Mouse (Mus musculus) embryonic fibroblast, embryonic 13.5 days (primary cell): Measurements from ENCODE around the gene Smyd3. TPM values are rescaled to one million over a fixed set of nuclear protein-coding genes. Genes with fewer than 3 reads are reported as not detected.
A peak's percentile ranks its signal among the peaks of the same experiment; 100 is the strongest.

Source experiments
- H3K27ac ChIP-seq: 2 replicates; pipeline ENCODE4 v1.5.1; 2012; ENCODE audit warnings: low read length, control low read depth, inconsistent platforms; ENCODE audit not compliant: insufficient read depth
- H3K4me1 ChIP-seq: 2 replicates; pipeline ENCODE4 v1.6.1; 2011; ENCODE audit warnings: low read length; ENCODE audit not compliant: control insufficient read depth, insufficient read depth
- H3K4me3 ChIP-seq: 2 replicates; pipeline ENCODE4 v1.5.1; 2011; ENCODE audit warnings: mild to moderate bottlenecking, control low read depth, low read length; ENCODE audit not compliant: insufficient read depth
- CTCF ChIP-seq: IDR thresholded peaks from 2 replicates; pipeline ENCODE4 v1.5.1; 2011; ENCODE audit warnings: mild to moderate bottlenecking, control low read depth, low read length, moderate library complexity, borderline replicate concordance; ENCODE audit not compliant: insufficient read depth
- POLR2A ChIP-seq: IDR thresholded peaks from 2 replicates; pipeline ENCODE4 v1.6.1; 2011; ENCODE audit warnings: low read depth, mild to moderate bottlenecking, control low read depth, low read length, moderate library complexity
- polyA plus RNA-seq: library from polyadenylated mRNA; stranded (reverse); fragments of >200 nt; gene quantifications from 2 replicates; pipeline ENCODE4 v1.2.4, GENCODE M21; 2011; ENCODE audit warnings: low read depth; ENCODE audit not compliant: missing spikeins, insufficient read length

The Smyd3 gene
- polyA plus RNA-seq, 1 experiment, result 12.3 TPM

- Histone ChIP-seq H3K4me1 (no peaks in the 10 kb centered on the region), H3K4me3 (no peak overlapping the region), H3K27ac (no peak overlapping the region)
- TF ChIP-seq POLR2A (no peak), CTCF (peak; percentile 49; the same call in 1 of the 2 replicates)
Observed at GRCm38 (mm10) chr1:178960015-178960559, 557.8 kb downstream of the Smyd3 start.

- H3K4me1 ChIP-seq, result no peaks in the 10 kb centered on the region
- TF ChIP-seq POLR2A (no peak), CTCF (no peak)
- H3K27ac ChIP-seq, result no peak overlapping the region
- H3K4me3 ChIP-seq, result no peak overlapping the region
Observed at GRCm38 (mm10) chr1:178958641-178959040, 559.2 kb downstream of the Smyd3 start.

- no peak for TF ChIP-seq POLR2A
- no peak for TF ChIP-seq CTCF
- Histone ChIP-seq H3K4me1 (no peaks in the 10 kb centered on the region), H3K4me3 (no peak overlapping the region), H3K27ac (peak overlapping the region; percentile 4; the same call in 1 of the 2 replicates)
Observed at GRCm38 (mm10) chr1:178952910-178953309, 564.9 kb downstream of the Smyd3 start.

GRCm38 (mm10) chr1:178942251-178942963, 575.4 kb downstream of the Smyd3 start:
- TF ChIP-seq CTCF, result no peak
- TF ChIP-seq POLR2A, result no peak
- no peak overlapping the region for H3K27ac ChIP-seq

GRCm38 (mm10) chr1:178940353-178940752, 577.5 kb downstream of the Smyd3 start:
- no peak overlapping the region for H3K27ac ChIP-seq
- TF ChIP-seq POLR2A, result no peak
- TF ChIP-seq CTCF, result no peak
- H3K4me1 ChIP-seq, result peaks cover 20% of the 10 kb centered on the region
- H3K4me3 ChIP-seq, result no peak overlapping the region

More at GRCm38 (mm10) chr1:178942251-178942963, 575.4 kb downstream of the Smyd3 start:
- Histone ChIP-seq H3K4me1 (peaks cover 8% of the 10 kb centered on the region; the same call in 1 of the 2 replicates), H3K4me3 (no peak overlapping the region)

GRCm38 (mm10) chr1:178936976-178937375, 580.9 kb downstream of the Smyd3 start:
- Histone ChIP-seq H3K4me3 (no peak overlapping the region), H3K4me1 (peaks cover 24% of the 10 kb centered on the region), H3K27ac (peak overlapping the region; percentile 77)
- TF ChIP-seq POLR2A (no peak), CTCF (no peak)

- peak overlapping the region; percentile 92 for H3K27ac ChIP-seq
- TF ChIP-seq POLR2A (no peak), CTCF (no peak)
- peaks cover 24% of the 10 kb centered on the region for H3K4me1 ChIP-seq
Observed at GRCm38 (mm10) chr1:178936457-178936856, 581.4 kb downstream of the Smyd3 start.

GRCm38 (mm10) chr1:178933953-178934637, 583.7 kb downstream of the Smyd3 start:
- Histone ChIP-seq H3K4me1 (peaks cover 24% of the 10 kb centered on the region), H3K27ac (peak overlapping the region; percentile 92), H3K4me3 (no peak overlapping the region)
- TF ChIP-seq POLR2A, result no peak
- no peak for TF ChIP-seq CTCF

More at GRCm38 (mm10) chr1:178936457-178936856, 581.4 kb downstream of the Smyd3 start:
- no peak overlapping the region for H3K4me3 ChIP-seq

- peaks cover 9% of the 10 kb centered on the region for H3K4me1 ChIP-seq
- H3K27ac ChIP-seq, result no peak overlapping the region
- no peak for TF ChIP-seq POLR2A
- no peak for TF ChIP-seq CTCF
- no peak overlapping the region for H3K4me3 ChIP-seq
Observed at GRCm38 (mm10) chr1:178929531-178929930, 588.3 kb downstream of the Smyd3 start.

GRCm38 (mm10) chr1:178924492-178925183, 593.2 kb downstream of the Smyd3 start:
- Histone ChIP-seq H3K4me3 (no peak overlapping the region), H3K4me1 (no peaks in the 10 kb centered on the region), H3K27ac (no peak overlapping the region)
- TF ChIP-seq CTCF (no peak), POLR2A (no peak)
